Mouse (Mus musculus): Measurements from ENCODE around the gene Snap47.

The Snap47 gene

DNA sequence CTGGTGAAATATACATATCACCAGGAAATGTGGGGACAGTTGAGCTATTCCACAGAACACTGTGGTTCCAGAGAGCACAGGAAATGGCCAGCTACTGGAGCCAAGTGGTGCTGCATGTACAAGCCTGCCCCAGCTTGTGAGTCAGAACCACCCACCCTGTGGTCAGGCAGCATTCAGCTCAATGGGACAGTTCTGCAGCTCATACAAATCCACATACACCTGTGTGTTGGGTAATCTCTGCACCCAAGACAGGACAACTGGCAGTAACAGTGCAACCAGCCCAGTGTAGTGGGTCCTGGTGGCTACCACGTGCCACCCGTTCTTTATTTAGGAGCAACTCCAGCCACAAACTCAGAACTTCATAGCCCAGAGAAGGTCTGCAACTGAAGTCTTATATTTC is 29.0 kb downstream of the Snap47 start:
- no peak for DNase-seq (ENCODE audit: low spot score)

GRCm38 (mm10) chr11:59421436-59421835 is 29.6 kb downstream of the Snap47 start:
- no peak for DNase-seq (ENCODE audit: low spot score)

DNA sequence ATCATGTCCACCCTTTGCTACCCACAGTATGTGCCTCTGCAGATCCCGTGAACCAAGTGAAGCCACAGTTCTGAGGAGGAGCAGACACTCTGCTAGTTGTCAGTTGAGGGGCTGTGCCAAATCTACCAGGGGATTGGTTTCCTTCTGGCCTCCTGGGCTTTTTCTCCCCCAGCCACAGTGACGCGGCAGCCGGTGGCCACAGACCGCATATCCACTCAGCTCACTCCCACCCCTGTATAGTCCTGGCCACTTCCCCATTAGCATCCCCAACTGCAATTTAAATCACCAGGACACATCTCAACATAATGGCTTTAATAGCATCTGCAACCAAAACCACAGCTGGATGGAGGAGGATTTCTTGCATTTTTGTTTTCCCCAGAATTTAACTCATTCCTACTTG is 32.3 kb downstream of the Snap47 start:
- no peak for DNase-seq (ENCODE audit: low spot score)

- no peak for DNase-seq (ENCODE audit: low spot score)
Observed at GRCm38 (mm10) chr11:59412999-59413863, 37.8 kb downstream of the Snap47 start.

DNA sequence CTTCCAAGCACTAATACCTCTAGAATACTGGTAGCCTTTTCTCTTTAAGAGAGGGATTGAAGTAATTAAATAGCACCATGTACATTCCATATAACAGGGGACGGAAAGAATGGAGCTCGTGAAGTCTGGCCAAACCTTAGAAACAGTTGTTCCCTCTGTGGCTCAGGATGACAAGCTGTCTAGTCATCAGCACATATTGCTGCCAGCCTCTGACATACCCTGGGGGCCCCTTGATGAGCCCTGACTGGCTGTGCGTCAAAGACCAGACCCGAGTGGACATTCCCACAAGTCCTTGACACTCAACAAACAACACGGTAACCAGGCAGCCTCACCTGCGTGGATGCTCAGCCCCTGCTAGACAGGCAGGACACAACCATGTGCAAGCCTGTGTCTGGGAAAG is 38.9 kb downstream of the Snap47 start:
- no peak for DNase-seq (ENCODE audit: low spot score)

GRCm38 (mm10) chr11:59410851-59411250 is 40.1 kb downstream of the Snap47 start:
- no peak for DNase-seq (ENCODE audit: low spot score)

GRCm38 (mm10) chr11:59405761-59406160 is 45.2 kb downstream of the Snap47 start:
- no peak for DNase-seq (ENCODE audit: low spot score)

DNA sequence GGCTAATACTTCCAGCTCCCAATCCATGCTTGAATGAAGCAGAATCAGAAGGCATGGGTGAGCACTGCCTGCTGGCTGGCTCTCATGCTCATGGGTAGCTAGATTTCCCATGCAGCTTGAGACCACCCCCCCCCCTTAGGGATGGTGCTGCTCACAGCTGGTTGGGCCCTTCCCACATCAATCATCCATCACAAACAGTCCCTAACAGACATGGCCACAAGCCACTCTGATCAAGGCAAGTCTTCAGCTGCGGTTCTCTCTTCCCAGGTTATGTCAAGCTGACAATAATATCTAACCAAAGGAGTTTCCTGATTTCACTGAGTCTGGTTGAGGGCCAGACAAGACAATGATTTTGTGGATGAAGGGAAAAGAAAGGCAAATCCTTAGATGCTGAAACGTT is 50.1 kb downstream of the Snap47 start:
- DNase-seq (ENCODE audit: low spot score): no peak

DNA sequence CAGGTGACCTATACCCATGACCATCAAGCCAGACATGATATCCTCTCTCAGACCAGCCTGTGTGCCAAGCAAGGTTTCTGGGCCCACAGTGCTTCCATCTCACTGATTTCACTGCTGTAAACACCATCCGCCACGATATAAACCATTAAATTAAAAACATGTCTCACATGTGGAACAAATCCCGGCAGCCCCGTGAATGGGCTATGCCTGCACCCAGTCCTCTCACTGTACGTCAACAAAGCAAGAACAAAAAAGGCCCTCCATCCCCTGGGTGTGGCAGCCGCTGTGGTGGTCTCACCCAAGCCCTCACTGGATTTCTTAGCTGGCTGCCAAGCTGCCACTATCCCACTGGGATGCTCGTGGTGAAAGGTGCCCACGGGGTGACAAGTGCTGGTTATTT is 51.2 kb downstream of the Snap47 start:
- no peak for DNase-seq (ENCODE audit: low spot score)

DNA sequence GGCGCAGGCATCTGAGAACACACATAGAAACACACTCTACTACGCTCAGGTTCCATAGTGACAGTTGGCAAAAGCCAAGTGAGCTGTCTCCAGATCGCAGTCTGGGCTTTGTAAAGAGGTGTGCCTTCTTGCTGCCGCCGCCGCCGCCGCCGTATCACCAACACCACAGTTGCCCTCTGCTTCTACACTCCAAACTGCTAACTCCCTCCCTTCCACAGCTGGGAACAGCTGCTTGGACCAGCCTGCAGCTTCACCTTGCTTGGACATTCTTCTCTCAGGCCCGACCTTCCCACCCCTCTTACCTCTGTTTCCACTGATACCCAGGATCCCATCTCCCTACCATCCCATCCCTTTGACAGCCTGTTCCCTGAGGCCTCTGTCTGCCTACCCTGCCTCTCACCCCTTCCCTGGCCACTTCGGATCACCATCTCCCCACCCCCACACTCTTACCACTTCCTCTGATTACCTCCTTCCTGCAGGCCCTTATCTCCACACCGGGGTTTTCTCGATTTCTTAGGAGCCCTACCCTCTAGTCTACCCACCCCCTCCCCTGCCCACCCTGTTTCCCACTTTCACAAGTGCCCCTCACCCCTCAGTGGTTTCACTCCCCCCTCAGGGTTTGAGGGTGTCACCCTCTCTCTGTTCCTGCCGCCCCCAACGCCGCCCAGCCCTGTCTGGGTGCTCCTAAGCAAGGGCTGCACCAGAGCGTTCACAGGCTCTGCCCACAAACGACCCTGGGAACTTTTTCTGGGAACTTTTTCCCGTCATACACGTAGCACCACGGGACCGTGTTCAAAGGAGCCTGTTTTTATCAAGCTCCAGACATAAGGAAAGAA is 53.2 kb downstream of the Snap47 start:
- no peak for DNase-seq (ENCODE audit: low spot score)

DNA sequence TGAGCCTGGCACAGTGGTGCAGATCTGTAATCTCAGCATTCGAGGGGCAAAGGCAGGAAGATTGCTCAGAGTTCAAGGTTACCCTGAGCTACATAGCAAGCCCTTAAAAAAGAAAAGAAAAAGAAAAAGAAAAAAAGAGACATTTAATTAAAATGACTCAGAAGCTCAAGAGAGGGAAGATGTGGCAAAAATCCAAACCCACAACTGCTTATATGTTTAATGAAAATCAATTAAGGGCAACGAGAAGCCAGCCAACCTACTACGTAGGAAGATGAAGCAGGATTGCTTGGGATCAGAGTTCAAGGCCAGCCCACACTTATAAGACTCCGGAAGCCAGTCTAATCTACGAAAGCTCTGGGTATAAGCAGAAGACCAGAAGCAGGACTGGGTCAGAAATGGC is 56.5 kb downstream of the Snap47 start:
- DNase-seq (ENCODE audit: low spot score): no peak

GRCm38 (mm10) chr11:59393591-59393990 is 57.4 kb downstream of the Snap47 start:
- DNase-seq (ENCODE audit: low spot score): peak; percentile 39

GRCm38 (mm10) chr11:59392300-59392699 is 58.7 kb downstream of the Snap47 start:
- no peak for DNase-seq (ENCODE audit: low spot score)

GRCm38 (mm10) chr11:59390470-59390869 is 60.5 kb downstream of the Snap47 start:
- DNase-seq (ENCODE audit: low spot score): no peak

DNA sequence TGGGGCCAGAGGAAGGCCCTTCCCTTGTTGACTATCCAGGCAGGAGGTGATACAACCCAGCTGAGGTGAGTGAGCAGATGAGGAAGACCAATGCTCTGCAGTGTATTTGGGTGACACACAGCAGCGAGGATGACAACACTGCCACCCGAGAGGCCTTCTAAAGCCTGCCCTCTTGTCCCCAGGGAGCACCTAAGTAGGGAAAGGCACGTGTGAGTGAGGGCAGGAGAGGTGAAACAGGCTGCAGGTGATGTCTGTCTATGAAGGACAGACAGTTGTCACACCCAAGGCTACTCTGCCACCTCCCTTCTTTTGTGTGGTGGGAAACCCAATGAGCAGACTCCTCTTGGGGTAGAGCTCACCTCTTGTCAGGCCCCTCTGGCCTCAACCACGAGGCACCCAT is 61.4 kb downstream of the Snap47 start:
- DNase-seq (ENCODE audit: low spot score): no peak

DNA sequence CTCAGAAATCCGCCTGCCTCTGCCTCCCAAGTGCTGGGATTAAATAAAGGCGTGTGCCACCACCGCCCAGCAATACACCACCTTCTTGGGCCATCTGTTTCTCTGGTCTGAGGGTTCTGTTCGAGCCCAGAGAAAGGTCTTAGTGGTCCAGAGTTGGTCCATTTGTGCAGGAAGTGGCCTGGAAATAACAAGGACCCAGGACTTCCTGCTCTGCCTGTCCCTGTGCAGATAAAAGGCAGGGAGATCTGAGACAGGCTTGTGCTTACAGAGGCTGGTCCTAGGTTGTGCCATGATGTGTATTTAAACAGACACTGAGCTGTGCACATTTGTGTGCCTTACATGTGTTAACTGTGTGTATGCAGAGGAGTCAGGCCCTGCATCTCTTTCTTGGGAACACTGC is 62.2 kb downstream of the Snap47 start:
- no peak for DNase-seq (ENCODE audit: low spot score)

DNA sequence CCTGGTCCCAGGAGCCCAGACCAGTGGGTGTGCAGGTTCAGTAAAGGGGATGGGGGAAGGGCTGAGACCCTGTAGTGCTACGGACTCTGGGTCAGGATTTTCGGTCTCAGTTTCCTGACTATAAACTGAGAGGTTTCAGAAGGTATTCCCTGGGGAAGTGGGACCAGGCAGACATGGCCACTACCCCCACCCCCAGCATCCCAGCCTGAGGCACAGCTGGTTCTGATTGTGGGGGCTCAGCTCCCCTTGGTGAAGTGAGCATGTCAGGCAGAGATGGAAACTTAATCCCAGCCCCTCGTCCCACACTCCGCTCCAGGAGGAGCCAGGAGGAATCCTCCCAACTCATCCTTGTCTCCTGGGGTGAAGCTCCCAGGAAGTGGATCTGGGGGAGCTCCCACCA is 63.5 kb downstream of the Snap47 start:
- DNase-seq (ENCODE audit: low spot score): no peak

DNA sequence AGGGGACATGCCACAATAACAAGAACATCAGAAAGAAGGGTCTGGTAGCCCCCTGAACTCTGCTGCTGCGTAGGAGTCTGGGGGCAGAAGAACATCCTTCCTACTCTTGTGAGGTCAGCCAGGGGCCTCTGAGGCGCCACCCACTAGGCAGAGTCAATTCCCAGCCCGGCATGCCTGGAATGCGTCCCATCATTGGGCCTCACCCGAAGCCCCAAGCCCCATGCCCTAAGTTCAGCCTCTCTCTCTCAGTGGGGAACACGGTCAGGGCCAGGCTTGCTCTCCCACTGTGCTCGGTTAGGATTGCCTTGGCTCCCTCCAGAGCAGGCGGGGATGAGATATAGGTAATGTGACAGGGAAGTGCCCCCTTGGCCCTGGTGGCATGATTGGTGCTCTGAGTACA is 65.9 kb downstream of the Snap47 start:
- DNase-seq (ENCODE audit: low spot score): no peak

GRCm38 (mm10) chr11:59384441-59384959 is 66.5 kb downstream of the Snap47 start:
- peak; percentile 52 for DNase-seq (ENCODE audit: low spot score)

DNA sequence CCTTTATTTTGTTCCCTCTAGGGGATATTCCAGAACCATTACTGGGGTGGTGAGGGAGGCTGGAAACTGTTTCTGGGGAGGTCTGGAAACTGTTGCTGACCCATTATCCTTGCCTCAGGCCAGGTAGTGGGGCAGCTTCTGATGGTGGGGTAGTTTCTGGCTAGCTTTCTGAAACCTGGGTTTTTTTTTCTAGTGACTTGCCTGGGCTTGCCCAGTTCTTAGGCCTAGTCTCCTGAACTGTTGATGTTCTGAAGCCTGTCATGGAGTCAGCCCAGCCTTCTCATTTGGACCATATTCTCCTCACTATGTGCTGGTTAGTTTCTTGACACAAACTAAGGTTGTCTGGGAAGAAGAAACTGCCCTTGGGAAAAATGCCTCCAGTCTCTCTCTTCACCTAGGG is 71.4 kb downstream of the Snap47 start:
- no peak for DNase-seq (ENCODE audit: low spot score)

GRCm38 (mm10) chr11:59377999-59378398 is 73.0 kb downstream of the Snap47 start:
- DNase-seq (ENCODE audit: low spot score): no peak

GRCm38 (mm10) chr11:59375475-59375874 is 75.5 kb downstream of the Snap47 start, which contains the start of gene Prss38:
Prss38 (minus strand) TSS chr11:59375657.
- no peak for DNase-seq (ENCODE audit: low spot score)

GRCm38 (mm10) chr11:59369848-59370247 is 81.1 kb downstream of the Snap47 start:
- DNase-seq (ENCODE audit: low spot score): no peak

All from MN1 (cell line).